Mouse (Mus musculus) cerebellum, adult 2 months (tissue): ENCODE measurements around the gene Btbd3. TPM values are rescaled to one million over a fixed set of nuclear protein-coding genes. Genes with fewer than 3 reads are reported as not detected.
"Not testable (repeated sequence)": the region's sequence is repeated elsewhere in the genome, so short reads cannot be mapped to it uniquely, and the experiment has no call there.

Source experiments
- DNase-seq, 2 experiments: peaks; one replicate each; pipeline ENCODE4 v3.0.0; 2021
- H3K27ac ChIP-seq: fragments of 200-500 bp; 2 replicates; pipeline ENCODE4 v1.5.1; 2012; ENCODE audit warnings: low read length, control low read depth, inconsistent platforms; ENCODE audit not compliant: insufficient read depth
- H3K27me3 ChIP-seq: fragments of 200-500 bp; 2 replicates; pipeline ENCODE4 v1.6.1; 2012; ENCODE audit warnings: inconsistent platforms, mild to moderate bottlenecking, low read length, moderate library complexity; ENCODE audit not compliant: control insufficient read depth, insufficient read depth
- H3K4me1 ChIP-seq: fragments of 200-500 bp; 2 replicates; pipeline ENCODE4 v1.6.1; 2011; ENCODE audit warnings: low read length; ENCODE audit not compliant: control insufficient read depth, insufficient read depth
- H3K4me3 ChIP-seq: fragments of 200-500 bp; replicated peaks from 2 replicates; pipeline ENCODE3; 2011; ENCODE audit warnings: mild to moderate bottlenecking, low read depth, low read length, control low read depth; ENCODE audit not compliant: insufficient read depth
- CTCF ChIP-seq: fragments of 200-500 bp; IDR thresholded peaks from 2 replicates; pipeline ENCODE4 v1.5.1; 2011; ENCODE audit warnings: low read depth, mild to moderate bottlenecking, control low read depth, low read length, moderate library complexity, borderline replicate concordance; ENCODE audit not compliant: insufficient read depth
- POLR2A ChIP-seq: fragments of 200-500 bp; IDR thresholded peaks from 2 replicates; pipeline ENCODE4 v1.6.1; 2011; ENCODE audit warnings: low read length, control low read depth, borderline replicate concordance; ENCODE audit not compliant: insufficient read depth
- WGBS: fragments of 180-500 bp; shearing (Covaris S2); methylation state at CpG from one replicate; pipeline ENCODE4 v1.1.7; 2018; 5-methylcytosine and 5-hydroxymethylcytosine counted together
- polyA plus RNA-seq: library from polyadenylated mRNA; depleted of rRNA; stranded (reverse); fragments of >200 nt; gene quantifications from 2 replicates; pipeline ENCODE4 v1.2.3, GENCODE M21; 2012

Btbd3 gene
- polyA plus RNA-seq, 1 experiment = 183 TPM

DNA sequence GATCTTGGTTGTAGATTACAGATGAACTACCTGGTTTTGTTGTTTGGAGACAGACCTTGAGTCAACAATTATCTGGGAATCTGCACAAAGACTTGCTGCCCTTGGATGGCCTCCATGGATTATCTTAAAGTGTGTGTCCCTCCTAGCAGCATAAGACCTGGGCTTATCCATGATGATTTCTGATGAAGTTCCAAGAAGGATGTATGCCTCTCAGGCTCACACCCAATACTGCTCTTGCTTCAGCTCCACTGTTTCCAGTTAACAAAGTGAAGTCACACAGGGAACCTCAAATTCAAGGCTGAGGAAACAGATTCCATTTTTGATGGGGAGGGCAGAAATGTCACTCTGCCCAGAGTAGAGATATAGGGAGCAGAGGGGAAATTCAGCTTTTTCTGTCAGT is 64.0 kb downstream of the Btbd3 start:
- H3K27ac ChIP-seq = no peak overlapping the region
- DNase-seq = no peak
- TF ChIP-seq CTCF (no peak), POLR2A (no peak)
- no peak overlapping the region for H3K4me3 ChIP-seq
- no peaks in the 10 kb centered on the region for H3K27me3 ChIP-seq
- no peaks in the 10 kb centered on the region for H3K4me1 ChIP-seq

DNA sequence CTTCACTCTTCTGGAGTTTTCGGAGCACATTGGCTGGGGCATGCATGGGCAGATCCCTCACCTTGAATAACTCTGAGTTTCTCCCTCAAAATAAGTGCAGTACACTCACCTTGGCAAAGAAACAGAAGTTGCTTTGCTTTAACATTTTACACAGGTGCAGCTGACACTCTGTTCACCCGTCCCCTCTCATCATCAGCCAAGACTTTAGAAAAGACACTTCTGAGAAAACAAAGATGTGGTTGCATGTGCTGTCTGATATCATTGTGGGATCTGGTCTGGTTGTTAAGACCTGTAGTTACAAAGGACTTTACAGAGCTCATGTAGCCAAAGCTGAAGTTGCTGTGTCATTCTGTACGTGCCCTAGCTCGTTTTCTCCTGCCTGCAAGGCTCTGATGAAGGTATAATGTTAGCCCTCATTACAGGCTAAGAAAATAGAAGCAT is 64.7 kb downstream of the Btbd3 start:
- no peak for TF ChIP-seq POLR2A
- TF ChIP-seq CTCF = no peak
- H3K4me3 ChIP-seq = no peak overlapping the region
- DNase-seq = no peak
- no peaks in the 10 kb centered on the region for H3K27me3 ChIP-seq
- no peak overlapping the region for H3K27ac ChIP-seq
- no peaks in the 10 kb centered on the region for H3K4me1 ChIP-seq
- WGBS = 86% methylated on average over 4 of the region's 4 CpGs

GRCm38 (mm10) chr2:138322270-138323114 is 66.1 kb downstream of the Btbd3 start:
- H3K27me3 ChIP-seq = no peaks in the 10 kb centered on the region
- no peaks in the 10 kb centered on the region for H3K4me1 ChIP-seq
- TF ChIP-seq POLR2A (no peak), CTCF (no peak)
- no peak for DNase-seq
- no peak overlapping the region for H3K27ac ChIP-seq
- no peak overlapping the region for H3K4me3 ChIP-seq
- WGBS = 86% methylated on average over 16 of the region's 16 CpGs

DNA sequence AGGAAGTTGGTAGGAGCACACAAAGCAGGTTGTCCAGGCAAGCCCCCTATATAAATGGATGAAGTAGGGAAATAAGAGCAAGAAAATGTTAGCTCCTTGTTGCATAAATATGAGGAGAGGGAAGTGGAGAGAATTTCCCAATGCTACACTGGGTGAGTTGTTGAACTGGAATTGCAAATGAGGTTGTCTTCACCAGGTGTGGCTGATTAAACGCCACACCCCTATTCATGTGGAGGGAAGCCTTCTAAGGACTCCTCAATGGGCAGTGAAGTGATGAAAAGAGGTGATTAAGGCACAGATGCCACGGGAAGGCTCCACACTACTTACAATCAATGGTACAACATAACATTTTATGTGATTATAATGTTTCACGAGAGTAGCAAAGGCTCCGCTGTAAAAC is 70.0 kb downstream of the Btbd3 start:
- TF ChIP-seq POLR2A (no peak), CTCF (no peak)
- 80% methylated on average over 4 of the region's 4 CpGs for WGBS
- no peak overlapping the region for H3K27ac ChIP-seq
- no peaks in the 10 kb centered on the region for H3K27me3 ChIP-seq
- H3K4me1 ChIP-seq = no peaks in the 10 kb centered on the region
- H3K4me3 ChIP-seq = no peak overlapping the region
- no peak for DNase-seq

- H3K4me1 ChIP-seq, H3K4me3 ChIP-seq, H3K27ac ChIP-seq, DNase-seq, H3K27me3 ChIP-seq: not testable (repeated sequence)
- WGBS = 90% methylated on average over 2 of the region's 2 CpGs
Measured at GRCm38 (mm10) chr2:138334198-138334597, 77.8 kb downstream of the Btbd3 start.

GRCm38 (mm10) chr2:138337886-138338494 is 81.6 kb downstream of the Btbd3 start:
- WGBS = 52% methylated on average over 6 of the region's 6 CpGs
- Histone ChIP-seq H3K4me3 (no peak overlapping the region), H3K27me3 (no peaks in the 10 kb centered on the region), H3K27ac (no peak overlapping the region), H3K4me1 (no peaks in the 10 kb centered on the region)
- no peak for DNase-seq
- TF ChIP-seq CTCF (no peak), POLR2A (no peak)

DNA sequence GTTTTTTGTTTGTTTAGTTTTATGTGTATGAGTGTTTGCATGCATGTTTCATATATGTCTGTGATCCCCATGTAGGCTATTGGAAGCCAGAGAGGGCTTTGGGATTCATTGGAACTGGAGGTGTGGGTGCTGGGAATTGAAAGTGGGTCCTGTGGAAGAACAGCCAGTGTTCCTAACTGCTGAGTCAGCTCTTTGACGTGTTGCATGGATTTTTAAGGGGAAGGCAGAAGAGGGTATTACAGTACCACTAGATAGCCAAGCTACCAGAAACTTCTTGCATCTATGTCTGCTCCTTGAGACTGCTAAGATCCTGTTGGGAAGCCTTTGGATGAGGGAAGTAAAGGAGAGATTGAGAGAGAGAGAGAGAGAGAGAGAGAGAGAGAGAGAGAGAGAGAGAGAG is 82.2 kb downstream of the Btbd3 start:
- 69% methylated on average over 1 of the region's 1 CpGs for WGBS
- H3K27me3 ChIP-seq = no peaks in the 10 kb centered on the region
- no peak for DNase-seq
- no peaks in the 10 kb centered on the region for H3K4me1 ChIP-seq
- H3K27ac ChIP-seq = no peak overlapping the region
- no peak overlapping the region for H3K4me3 ChIP-seq
- TF ChIP-seq POLR2A (no peak), CTCF (no peak)

DNA sequence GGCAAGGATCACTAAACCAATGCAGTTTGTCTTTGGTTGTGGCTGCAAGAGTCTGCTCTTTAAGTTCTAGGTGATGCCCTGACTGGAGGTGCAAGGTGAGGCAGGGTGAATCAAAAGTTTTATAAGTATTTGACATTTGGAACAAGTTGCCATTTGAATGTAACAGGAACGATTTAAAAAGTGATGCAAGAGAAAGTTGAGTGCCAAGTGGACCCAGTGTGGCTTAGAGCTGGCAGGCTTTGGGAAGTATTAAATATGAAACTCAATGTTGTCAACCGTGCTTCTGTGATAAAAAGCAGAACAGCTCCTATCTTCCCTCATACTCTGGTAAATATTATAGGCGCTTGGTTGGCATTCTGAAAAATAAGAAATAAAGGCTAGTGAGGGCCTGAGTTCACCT is 99.0 kb downstream of the Btbd3 start:
- WGBS = 88% methylated on average over 3 of the region's 3 CpGs
- TF ChIP-seq POLR2A (no peak), CTCF (no peak)
- DNase-seq = no peak
- Histone ChIP-seq H3K27me3 (no peaks in the 10 kb centered on the region), H3K4me1 (no peaks in the 10 kb centered on the region), H3K27ac (no peak overlapping the region), H3K4me3 (no peak overlapping the region)
